Mouse (Mus musculus): ENCODE measurements around the gene Mcts1.

DNA sequence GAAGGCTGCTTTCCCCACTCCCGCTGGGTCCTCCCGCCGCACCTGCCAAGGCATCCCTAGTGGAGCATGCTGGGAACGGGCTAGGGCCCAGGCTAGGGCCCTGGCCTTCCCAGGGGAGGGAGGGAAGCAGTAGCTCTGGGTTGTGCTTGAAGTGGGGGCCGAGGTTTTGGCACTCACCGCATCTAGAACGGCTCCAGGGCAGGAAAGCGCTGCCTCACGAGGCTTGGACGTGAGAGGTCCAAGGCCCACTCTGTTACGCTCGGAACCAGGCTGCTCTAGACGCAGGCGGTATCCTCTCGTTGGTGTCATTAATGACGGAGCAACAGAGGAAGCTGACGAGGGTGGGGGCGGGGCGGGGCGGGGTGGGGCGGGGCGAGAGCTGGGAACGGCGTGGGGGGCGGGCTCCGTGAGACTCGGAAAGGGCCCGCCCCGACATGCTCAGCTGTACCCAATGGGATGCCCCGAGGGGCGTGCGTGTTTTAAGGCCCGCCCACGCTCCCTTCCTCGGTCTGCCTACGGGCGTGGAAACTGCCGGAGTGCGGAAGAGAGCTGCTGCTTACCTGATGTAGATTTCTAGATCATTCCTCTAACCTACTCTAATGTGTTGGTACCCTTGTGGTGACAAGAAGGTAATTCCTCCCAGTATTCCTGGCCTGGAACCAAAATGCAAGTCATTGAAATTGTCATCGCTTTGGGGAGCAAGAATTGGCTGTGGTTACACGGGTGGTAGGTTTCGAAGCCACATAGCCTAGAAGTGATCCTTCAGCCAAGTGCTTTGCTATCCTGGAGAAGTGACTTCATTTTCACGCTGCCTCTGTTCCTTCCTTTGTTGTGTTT, 34.6 kb downstream of the Mcts1 start, which contains the start of gene C1galt1c1:
- TF ChIP-seq CTCF (IDR thresholded peaks at IDR 0.05; ENCODE audit: control insufficient read depth, insufficient read depth, insufficient read length) (no peak), MAX (IDR thresholded peaks at IDR 0.05) (peak; percentile 17), MYOD1 (IDR thresholded peaks at IDR 0.05; ENCODE audit: control insufficient read depth, insufficient read length, low read depth) (no peak), USF1 (IDR thresholded peaks at IDR 0.05; ENCODE audit: low read depth) (no peak), CEBPB (IDR thresholded peaks at IDR 0.05; ENCODE audit: low read depth) (no peak), MYOG (IDR thresholded peaks at IDR 0.05; ENCODE audit: control insufficient read depth, extremely low read depth, insufficient read length) (no peak), FOSL1 (IDR thresholded peaks at IDR 0.05; ENCODE audit: insufficient read depth, low read length, poor library complexity, severe bottlenecking) (no peak)

All from C2C12 (cell line).